Mouse (Mus musculus): ENCODE measurements at regions not wholly inside any gene's neighbourhood (a gene's known extent, or its start where the extent isn't known, plus 50 kb on each side); places are given as distances from the start of the nearest gene placed in this dataset.

DNA sequence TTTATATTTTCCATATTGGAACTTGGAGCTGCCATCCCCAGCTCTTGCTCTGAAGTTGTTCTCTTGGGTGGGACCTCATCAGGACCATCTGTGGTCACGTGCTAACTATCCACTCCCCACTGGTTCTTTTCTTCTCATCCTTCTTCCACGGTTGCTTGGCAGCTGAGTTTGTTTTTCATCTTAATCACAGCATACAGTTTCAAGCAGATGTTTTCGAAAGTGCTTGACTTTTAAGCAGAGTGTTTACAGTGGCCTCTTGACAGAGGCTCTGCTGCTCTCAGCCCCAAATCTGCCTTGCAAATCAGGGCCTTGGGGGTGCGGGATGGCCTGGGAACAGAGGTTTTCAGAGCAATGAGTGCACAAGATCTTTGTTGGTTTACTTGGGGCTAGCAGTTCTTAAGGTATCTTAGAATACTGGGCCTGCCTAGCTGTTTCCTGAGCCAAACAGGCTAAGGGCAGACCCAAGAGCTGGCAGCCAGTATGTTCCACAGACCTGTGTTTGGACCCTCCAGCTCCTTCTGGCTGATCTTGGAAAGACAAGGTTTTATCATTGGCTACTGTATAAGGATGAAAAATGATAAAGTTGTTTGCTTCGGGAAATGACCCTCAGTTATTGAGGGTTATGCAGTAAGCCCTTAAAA lies 113.0 kb upstream of the Sash1 start:
- in situ Hi-C loops (cut with MboI, MseI) = no loop called here

DNA sequence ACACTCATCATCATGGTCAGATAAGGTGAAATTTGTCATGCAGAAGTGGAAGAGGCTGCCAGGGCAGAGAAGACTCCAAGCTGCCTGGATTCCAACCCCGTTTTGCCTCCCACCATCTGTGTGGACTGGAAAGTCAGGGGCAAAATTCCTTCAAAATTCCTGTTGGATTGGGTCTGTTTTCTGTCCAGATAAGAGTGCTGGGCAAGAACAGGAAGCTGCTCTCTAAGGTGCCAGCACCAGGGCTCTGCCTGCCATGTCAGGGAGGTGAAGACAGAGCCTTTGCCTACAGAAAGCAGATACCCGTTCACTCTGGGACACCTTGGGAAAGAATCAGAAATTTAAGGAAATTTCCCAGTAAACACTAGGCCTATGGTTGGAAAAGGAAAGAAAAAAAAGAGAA lies 112.5 kb upstream of the Sash1 start:
- in situ Hi-C loops (cut with MboI, MseI) = no loop called here

DNA sequence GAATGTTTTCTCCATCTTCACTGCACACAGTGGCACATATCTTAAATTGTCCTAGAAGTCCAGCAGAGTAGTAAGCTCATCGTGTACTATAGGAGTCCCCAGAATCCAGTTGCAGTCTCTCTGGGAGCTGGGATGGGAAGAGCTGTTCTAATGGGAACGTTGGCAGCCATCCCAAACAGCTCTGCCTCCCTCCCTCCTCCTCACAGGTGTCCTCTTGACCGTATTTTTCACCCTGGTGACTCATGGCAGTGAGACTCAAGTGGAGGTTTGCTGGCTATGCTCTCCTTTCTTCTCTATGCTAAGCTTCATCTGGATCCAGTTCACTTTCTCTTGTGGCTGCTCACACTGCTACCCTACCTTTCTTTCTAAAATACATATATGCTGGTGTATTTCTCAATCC lies 109.2 kb upstream of the Sash1 start:
- in situ Hi-C loops (cut with MboI, MseI) = no loop called here

DNA sequence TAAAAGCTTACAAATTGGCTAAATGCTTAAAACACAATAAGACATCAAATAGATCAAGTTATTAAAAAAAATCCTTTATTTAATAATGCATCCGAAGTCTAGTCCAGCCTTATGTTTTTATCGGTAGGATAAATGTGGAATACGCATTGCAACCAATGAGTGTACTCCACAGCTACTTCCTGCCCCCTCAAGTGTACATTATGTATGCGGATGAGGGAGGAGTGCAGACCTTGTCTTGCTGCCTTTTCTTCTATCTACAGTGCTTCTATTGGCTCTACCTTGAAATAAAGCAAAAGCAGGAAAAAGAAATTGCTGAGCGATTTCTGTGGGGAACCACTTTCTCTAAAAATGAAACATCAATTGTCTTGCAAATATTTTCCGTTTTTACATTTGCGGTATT lies 100.5 kb upstream of the Sash1 start:
- in situ Hi-C loops (cut with MboI, MseI) = no loop called here

DNA sequence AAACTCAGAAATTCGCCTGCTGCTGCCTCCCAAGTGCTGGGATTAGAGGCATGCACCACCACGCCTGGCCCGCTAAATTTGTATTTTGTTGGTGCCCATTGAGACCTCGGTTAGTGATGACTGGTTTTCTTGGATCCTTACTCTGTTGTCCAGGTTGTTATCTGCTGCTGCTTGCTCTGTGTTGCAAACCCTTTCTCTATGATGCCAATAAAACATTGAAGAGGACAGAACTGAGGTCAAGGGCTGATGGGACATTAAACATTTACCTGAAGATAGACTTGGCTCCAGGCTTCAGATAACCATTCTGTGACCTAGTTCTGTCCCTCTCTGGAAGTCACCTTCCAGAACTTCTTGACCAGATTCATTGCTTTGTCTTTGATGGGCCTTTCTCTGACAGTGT lies 97.5 kb upstream of the Sash1 start:
- in situ Hi-C loops (cut with MboI, MseI) = no loop called here

DNA sequence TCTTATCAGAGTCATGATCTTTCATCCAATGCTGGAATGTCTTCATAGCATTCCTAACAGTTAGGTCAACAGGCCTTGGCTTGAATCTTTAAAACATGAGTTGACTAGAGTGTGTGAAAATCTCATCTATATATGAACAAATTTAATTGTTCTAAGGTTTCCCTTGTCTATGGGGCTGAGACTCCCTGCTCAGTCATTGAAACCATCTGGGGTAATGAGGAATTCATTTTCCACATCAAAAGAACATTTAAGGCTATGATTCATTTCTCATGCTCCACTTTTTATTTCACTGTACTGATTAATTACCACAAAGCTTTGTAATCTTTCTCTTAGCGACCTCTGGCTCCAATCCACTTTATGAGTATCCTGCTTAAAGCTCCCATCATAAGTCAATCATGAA lies 94.7 kb upstream of the Sash1 start:
- in situ Hi-C loops (cut with MboI, MseI) = no loop called here

DNA sequence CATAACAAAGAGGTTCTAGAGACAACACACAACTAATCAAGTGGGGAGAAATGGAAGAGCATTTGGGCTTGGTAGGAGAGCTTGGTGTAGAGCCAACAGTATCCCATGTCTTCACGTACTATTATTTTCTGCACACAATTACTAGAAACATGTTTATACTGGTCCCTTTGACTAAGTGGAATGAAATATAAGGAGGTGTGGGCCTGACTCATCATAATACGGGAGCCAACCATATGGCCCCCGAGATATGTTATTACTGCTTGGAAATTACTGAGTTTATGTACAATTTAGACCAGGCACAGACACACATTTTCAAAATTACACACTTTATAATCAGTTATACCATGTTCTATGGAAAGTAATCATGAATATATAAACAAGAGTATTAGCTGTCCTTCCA lies 92.7 kb upstream of the Sash1 start:
- in situ Hi-C loops (cut with MboI, MseI) = no loop called here

DNA sequence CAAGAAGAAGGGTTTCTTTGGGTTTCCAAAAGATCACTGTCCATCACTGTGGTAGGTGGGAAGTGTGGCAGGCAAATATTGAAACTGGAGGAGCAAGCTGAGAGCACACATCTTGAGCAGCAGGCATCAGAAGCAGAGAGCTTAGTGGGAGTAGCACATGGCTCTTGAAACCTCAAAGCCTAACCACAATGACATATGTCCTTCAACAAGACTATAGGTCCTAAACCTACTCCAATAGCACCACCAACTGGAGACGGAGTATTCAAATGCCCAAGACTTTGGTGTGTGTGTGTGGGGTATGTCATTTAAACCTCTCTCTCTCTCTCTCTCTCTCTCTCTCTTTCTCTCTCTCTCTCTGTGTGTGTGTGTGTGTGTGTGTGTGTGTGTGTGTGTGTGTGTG lies 88.1 kb upstream of the Sash1 start:
- in situ Hi-C loops (cut with MboI, MseI) = no loop called here

DNA sequence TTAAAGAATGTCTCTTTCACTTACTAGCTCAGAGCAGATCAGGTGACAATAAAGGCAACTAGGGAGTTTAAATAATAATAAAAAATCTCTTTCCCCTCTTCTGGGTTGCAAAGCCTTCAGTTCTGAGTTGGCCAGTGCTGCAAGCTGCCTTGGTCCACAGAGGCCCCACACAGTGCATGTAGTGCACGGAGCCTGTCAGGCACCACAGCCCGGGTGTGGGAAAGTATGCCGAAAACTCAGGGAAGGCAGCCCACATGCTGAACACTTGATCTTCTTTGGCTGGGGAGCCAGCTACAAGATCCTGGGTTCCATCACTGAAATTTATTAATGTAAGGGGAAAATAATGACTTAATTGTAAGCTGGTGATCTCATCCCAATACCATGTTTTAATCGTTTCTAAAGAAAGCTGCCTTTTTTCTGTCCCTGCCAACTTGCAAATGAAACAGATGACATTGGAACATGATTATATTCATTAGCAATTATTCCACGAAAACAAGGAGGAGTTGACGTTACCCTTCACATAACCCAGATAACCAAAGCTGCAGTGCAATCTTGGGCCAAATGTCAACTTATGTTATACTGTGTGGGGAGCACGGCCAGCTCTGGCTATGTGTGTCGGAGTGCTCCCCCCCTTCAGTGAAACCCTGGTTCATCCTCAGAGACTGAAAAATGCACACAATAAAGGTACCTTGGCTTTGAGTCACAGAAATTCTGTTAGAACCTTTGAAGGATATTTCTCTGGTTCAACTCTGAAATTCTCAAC lies 87.1 kb upstream of the Sash1 start:
- in situ Hi-C loops (cut with MboI, MseI) = no loop called here

DNA sequence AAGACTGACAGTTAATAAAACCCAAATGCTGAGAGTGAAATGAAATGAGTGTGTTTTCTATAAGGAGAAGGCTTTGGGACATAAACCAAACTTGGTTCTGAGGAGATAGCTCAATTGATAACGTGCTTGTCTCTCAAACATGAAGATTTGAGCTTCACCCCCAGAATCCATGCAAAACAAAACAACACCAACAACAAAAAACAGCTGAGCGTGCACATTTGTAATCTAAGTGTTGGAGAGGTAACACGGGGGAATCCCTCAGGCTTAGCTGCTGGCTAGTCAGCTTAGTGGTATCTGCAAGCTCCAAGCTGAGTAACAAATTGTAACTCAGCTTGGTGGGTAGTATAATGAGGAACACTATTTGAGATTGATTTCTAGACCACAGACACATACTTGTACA lies 84.9 kb upstream of the Sash1 start:
- in situ Hi-C loops (cut with MboI, MseI) = no loop called here

DNA sequence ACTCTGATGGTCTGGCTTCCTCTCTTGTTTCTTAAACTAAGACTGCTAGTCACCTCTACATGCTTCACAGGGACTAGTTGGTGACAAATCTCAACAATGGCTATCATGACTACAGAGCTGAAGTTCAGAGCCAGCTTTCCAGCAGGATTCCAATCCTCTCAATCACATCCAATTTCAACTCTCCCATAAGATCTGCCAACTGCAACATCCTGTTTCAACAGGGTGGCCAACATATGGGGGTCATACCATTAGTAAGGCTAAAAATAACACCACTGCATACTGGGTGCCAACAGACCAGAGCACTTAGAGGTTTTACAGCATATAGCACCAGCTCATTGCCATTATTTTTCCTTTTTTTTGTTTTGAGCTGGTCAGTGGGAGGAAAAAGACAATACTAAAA lies 83.7 kb upstream of the Sash1 start:
- in situ Hi-C loops (cut with MboI, MseI) = no loop called here

DNA sequence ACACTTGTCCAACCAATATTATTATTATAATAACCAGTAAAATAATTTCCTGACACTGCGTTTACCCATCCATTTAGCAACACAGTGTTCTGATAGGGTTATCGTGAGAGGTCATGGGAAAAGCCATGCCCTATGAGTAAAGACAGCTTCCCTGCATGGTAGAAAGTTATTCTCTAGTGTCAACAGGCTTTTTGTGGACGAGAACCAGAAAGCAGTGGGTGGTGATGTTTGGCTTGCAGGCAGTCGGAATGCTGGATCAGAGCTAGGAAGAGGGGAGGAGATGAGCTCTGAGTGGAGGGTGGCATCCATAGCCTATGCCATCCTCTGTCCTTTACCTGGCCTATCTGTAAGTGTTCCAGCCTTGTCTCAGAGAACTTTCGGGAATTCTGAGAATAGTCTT lies 83.1 kb upstream of the Sash1 start:
- in situ Hi-C loops (cut with MboI, MseI) = no loop called here

DNA sequence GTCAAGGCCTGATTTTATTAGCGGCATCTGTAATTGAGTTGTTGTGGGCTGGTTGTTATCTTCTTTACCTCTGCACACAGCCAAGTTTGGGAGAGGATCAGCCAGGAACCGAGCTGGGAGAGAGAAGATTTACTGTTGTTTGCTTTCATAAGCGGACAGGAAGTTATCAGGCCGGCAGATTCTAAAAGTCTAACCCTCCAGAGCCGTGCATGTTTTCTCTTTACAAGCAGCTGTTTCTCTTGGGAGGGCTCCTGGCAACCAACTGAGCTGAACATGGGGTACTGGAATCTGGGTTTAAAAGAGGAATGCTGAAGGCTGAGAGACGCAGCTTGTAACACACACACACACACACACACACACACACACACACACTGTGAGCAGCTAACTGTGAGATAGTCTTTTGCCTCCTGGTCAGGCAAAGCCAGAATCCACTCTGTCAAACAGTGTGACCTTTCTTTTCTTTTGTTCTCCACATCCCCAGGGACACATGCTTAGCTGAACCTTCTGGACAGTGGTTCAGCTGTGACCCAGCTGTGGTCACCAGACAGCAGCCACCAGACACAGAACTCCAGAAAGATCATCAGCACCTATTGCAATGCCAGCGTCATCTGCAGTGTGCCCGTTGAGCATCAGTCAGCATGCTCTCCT lies 82.5 kb upstream of the Sash1 start:
- in situ Hi-C loops (cut with MboI, MseI) = no loop called here

DNA sequence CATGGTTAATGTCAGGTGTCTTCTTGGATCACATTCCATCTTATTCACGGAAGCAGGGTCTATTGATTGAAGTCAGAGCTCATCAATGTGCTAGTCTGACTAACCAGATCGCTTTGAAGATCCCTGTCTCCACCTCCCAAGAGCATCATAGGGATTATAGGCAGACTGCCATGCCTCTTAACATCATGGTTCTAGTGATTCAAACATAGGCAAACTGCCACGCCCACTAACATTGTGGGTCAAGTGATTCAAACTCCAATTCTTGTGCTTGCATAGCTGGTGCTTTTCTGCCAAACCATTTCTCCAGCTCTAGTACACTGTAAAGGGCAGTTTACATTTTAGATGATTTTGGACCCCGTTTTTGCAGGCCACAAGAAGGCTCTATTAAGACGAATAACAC lies 77.1 kb upstream of the Sash1 start:
- in situ Hi-C loops (cut with MboI, MseI) = no loop called here

DNA sequence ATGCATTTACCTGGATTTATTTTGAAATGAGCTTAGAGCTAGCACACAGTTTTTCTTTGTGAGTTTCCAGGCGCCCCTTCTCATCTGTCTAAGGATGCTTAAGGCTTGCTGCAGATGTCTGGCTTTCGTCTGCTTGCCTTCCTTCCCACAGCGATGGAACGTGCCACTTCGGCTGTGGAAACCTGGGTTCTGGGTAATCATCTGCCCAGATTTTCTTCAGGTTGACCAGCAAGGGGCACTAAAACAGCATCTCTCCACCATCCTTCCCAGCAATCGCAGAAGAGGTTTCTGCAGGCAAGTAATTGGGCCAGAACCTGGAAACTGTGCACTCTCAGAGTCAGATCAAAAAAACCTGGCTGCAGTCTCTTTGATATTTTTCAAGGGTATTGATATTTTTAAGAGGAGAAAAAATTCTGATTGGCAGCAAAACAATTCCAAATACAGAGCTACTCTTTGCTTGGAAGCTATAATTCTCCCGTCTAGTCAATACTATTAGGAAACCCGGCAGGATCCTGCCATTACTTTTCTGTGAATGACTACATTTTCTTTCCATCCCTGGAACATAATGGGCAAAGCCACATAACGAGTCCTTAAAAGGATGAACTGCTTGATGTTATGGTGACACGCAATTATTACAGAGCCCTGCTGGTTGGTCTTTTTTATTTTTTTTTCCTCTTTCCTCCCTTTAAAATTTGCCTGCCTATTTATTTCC lies 75.2 kb upstream of the Sash1 start:
- in situ Hi-C loops (cut with MboI, MseI) = no loop called here

DNA sequence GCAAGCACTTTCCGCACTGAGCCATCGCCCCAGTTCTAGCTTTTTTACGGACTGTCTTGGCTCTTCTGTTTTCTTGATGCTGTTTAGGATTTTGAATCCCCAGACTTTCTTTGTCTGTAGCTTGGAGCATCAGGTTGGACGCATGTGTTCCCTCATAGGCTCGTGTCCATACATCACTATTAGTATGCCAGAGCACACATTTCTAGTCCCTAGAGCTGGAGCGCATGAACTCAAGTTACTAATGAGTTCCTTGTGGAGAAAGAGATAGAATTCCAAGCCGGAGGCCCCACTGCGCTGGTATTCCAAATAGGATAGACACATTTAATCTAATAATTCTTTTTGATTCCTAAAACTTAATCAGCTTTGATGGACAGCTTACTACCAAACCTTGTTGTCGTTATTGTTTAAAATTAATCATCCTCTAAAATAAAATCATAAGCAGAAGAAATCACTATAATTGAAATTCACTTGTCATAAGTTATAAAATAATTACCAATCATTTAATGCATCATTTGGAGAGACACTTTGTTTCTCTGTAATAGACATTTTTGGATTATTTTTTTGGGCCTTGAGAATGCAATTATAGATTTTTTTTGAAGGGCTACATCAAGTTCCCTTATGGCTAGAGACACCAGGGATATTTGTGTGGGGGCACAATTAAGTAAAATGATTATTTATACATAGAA lies 74.5 kb upstream of the Sash1 start:
- in situ Hi-C loops (cut with MboI, MseI) = no loop called here

DNA sequence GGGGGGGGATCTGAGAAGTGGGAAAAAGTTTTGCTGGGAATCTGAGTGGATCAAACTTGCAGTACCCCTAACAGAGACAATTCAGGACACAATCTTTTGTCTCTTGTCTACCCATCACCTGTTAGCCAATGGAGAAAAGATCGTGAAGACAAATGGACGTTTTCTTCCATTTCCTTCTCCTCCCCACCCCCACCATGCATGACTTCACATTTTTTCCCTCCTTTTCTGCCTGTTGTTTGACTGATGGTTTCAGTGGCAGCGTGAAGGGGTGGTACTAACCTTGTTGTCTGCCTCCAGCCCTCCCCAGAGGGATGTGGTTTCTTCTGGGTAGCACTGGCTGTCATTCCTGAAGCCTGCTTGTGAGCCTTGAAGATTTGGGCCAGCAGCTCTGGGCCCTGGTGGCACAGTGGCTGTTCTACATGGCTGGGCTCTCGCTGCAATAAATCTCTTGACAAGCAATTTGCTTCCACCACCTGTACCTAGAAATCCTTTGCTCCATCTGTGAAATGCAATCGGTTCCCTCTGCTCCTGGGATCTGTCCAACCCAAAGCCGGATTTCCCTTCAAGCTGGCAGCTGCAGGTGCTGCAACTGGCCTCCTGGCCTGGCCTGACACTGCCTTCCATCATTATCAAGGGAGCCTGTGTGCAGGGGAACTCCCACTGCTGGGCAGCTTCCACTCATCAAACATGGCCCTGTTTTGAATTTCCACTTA lies 69.8 kb upstream of the Sash1 start:
- in situ Hi-C loops (cut with MboI, MseI) = no loop called here

DNA sequence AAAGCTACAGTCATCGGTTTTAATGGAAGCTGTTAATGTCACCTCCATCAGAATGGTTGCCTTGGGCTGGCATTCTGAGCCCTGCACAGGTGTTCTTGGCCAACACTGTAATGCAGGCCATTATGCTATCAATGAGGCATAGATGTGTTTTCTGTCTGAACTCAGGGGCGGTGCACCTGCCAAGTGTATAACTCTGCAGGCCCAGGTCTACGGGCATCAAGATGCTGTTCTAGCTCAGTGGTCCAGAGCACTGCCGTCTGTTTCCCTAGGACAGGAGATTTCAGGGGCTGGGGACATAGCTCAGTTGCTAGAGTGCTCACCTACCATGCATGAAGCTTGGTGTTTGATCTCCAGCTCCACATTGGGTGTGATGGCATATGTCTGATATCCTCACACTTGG lies 68.1 kb upstream of the Sash1 start:
- in situ Hi-C loops (cut with MboI, MseI) = no loop called here

DNA sequence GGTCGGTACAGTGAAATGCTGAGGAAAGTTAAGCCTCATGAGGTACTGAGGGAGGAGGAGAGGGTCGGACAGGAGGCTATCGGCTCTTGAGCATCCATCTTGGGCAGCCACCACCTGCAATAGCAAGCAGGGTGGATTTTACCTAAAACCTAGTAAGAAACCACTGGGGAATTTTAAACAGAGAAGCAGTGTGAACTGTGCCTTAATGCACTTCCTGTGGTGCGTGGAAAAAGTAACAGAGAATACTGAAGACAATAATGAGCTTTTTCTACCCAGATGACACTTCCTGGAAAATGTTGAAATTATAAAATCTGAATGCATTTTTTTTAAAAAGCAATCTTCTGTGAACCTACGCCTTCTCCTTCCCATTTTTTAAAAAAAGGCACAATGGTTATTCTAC lies 67.1 kb upstream of the Sash1 start:
- in situ Hi-C loops (cut with MboI, MseI) = no loop called here

DNA sequence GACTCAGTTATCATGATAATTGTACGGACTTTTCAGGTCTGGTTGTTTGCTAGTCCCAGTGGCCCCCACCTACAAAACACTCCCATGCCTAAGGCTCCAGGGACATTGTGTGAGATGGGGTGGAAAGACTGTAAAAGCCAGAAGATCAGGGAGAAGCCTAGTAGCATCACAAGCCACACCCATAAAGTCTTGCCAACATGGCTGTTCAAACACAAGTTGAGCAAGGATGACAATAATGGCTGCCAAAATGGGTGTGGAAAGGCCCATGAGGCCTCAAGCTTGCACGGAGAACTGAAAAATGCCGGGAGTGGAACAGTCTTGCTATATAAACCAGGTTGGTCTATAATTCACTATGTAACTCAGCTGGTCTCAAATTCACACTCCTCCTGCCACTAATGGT lies 66.1 kb upstream of the Sash1 start:
- in situ Hi-C loops (cut with MboI, MseI) = no loop called here

DNA sequence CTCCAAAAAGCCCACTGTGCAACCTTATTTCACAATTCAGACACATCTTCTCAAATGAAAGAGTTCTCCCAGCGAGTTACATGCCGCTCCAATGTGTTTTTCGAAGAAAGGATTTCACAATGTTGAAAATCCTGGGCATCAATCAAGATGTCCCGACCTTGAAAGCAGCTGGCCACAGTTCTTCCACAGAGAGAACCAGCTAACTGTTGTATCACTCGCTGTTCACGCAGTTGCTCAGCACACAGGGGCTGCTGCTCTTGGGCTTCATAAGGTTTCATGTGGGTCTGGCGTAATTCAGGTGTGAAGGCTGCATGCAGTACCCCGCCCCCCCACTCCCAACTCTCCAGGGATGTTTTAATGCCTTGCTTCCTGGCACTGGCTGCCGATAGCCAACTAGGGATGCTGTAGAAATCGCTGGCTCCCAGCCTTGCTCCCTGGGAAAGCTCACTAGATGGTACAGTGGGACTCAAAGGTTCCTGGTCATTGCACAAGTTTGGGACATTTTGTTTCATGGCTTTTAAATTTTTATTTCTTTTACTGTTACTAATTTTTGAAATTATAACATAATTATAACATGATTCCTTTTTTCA lies 65.5 kb upstream of the Sash1 start:
- in situ Hi-C loops (cut with MboI, MseI) = no loop called here

Data from T-helper 2 cell (primary cell).